Mouse (Mus musculus) limb, embryonic 14.5 days (tissue): ENCODE measurements around the gene Por. TPM values are rescaled to one million over a fixed set of nuclear protein-coding genes. Genes with fewer than 3 reads are reported as not detected.

Experiments used
- ATAC-seq: fragments of 200-750 bp; cut with Nextera tagmentation; 2 replicates; pipeline ENCODE4 v1.8.0; 2017; ENCODE audit warnings: low read depth, moderate number of reproducible peaks, moderate TSS enrichment; ENCODE audit not compliant: low FRiP score
- DNase-seq: peaks from one replicate; pipeline ENCODE4 v3.0.0-alpha.2; 2015; ENCODE audit warnings: low spot score
- H3K27ac ChIP-seq: fragments of 300-500 bp; sonication (generic); replicated peaks from 2 replicates; pipeline ENCODE4 v1.5.1; 2014; ENCODE audit warnings: low read depth, mild to moderate bottlenecking, low read length, moderate library complexity, mixed read lengths
- H3K27me3 ChIP-seq: fragments of 300-500 bp; sonication (generic); 2 replicates; pipeline ENCODE4 v1.6.1; 2014; ENCODE audit warnings: low read length, mixed read lengths; ENCODE audit not compliant: control insufficient read depth, insufficient read depth
- H3K36me3 ChIP-seq: fragments of 300-500 bp; sonication (generic); 2 replicates; pipeline ENCODE4 v1.6.1; 2014; ENCODE audit warnings: mild to moderate bottlenecking, low read length, moderate library complexity, mixed read lengths; ENCODE audit not compliant: control insufficient read depth, insufficient read depth
- H3K4me1 ChIP-seq: fragments of 300-500 bp; sonication (generic); 2 replicates; pipeline ENCODE4 v1.6.1; 2014; ENCODE audit warnings: antibody characterized with exemption, low read length, mixed read lengths; ENCODE audit not compliant: control insufficient read depth, insufficient read depth
- H3K4me2 ChIP-seq: fragments of 300-500 bp; sonication (generic); replicated peaks from 2 replicates; pipeline ENCODE4 v1.6.1; 2014; ENCODE audit warnings: low read depth, mild to moderate bottlenecking, low read length, moderate library complexity; ENCODE audit not compliant: severe bottlenecking
- H3K4me3 ChIP-seq: fragments of 300-500 bp; sonication (generic); replicated peaks from 2 replicates; pipeline ENCODE4 v1.5.1; 2014; ENCODE audit warnings: low read length
- H3K9ac ChIP-seq: fragments of 300-500 bp; sonication (generic); 2 replicates; pipeline ENCODE4 v1.6.1; 2014; ENCODE audit warnings: mild to moderate bottlenecking, low read depth, low read length, moderate library complexity; ENCODE audit not compliant: severe bottlenecking
- H3K9me3 ChIP-seq: fragments of 300-500 bp; sonication (generic); 2 replicates; pipeline ENCODE4 v1.6.1; 2016; ENCODE audit warnings: low read length; ENCODE audit not compliant: control insufficient read depth
- POLR2A ChIP-seq: fragments of 200-500 bp; IDR thresholded peaks from 2 replicates; pipeline ENCODE4 v1.8.0; 2012; ENCODE audit warnings: inconsistent platforms, mild to moderate bottlenecking, moderate library complexity, borderline replicate concordance; ENCODE audit not compliant: insufficient read depth, insufficient read length; ENCODE audit errors: extremely low read depth
- WGBS: fragments of 180-500 bp; shearing (Covaris S2); extraction: QIAGEN DNeasy Blood & Tissue Kit; methylation state at CpG from one replicate; pipeline ENCODE4 v1.1.7; 2014; 5-methylcytosine and 5-hydroxymethylcytosine counted together
- polyA plus RNA-seq, 2 experiments: library from polyadenylated mRNA; depleted of rRNA in 1 of 2; stranded (reverse) in 1 of 2; unstranded in 1 of 2; fragments of >200 nt; fragmentation: Nextera tagmentation in 1 of 2; extraction: Ambion mirVana in 1 of 2; gene quantifications; 2 replicates each; pipeline versions ENCODE4 v1.2.1 to v1.2.3; 2012 to 2014

Gene Por
- polyA plus RNA-seq, 2 experiments: 64.7 to 99.2 TPM

DNA sequence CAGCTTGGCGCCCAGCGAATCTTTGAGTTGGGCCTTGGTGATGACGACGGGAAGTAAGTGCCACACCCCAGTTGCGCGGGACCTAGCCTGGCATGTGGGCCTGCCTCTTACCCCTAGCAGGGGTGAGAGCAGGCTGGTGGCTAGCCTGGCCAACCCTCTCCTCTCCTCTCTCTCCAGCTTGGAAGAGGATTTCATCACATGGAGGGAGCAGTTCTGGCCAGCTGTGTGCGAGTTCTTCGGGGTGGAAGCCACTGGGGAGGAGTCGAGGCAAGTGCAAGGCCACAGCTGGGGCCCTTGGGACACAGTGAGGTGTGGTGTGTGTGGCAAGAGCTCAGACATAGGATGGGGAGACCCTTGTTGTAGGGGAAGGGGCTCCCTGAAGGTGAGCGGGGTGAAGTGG is 61.1 kb downstream of the Por start:
- Histone ChIP-seq H3K27me3 (no peaks in the 10 kb centered on the region), H3K4me3 (no peak overlapping the region), H3K4me2 (no peak overlapping the region), H3K27ac (no peak overlapping the region), H3K36me3 (peaks cover 74% of the 10 kb centered on the region), H3K4me1 (peaks cover 11% of the 10 kb centered on the region), H3K9me3 (no peaks in the 10 kb centered on the region), H3K9ac (no peak overlapping the region)
- WGBS: 95% methylated on average over 10 of the region's 10 CpGs
- DNase-seq (no peak), ATAC-seq (no peak)
- TF ChIP-seq POLR2A: no peak

DNA sequence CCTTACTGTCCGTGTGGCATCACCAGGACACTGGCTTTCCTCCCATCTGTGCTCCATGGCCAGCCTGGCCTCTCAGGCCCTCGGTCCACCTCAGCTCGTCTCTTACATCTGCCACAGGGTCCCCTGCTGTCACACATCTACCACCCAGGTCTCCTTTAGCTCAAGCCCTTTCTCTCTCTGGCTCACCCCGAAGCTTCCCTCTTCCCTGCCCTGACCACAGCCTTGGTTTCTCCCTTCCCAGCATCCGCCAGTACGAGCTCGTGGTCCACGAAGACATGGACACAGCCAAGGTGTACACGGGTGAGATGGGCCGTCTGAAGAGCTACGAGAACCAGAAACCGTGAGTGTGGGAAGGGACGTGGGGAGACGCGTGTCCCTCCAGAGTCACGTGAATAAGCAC is 61.5 kb downstream of the Por start:
- H3K9ac ChIP-seq: no peak overlapping the region
- no peak for TF ChIP-seq POLR2A
- 95% methylated on average over 16 of the region's 16 CpGs for WGBS
- no peak for DNase-seq
- H3K36me3 ChIP-seq: peaks cover 78% of the 10 kb centered on the region
- peaks cover 7% of the 10 kb centered on the region for H3K4me1 ChIP-seq
- H3K9me3 ChIP-seq: no peaks in the 10 kb centered on the region
- no peaks in the 10 kb centered on the region for H3K27me3 ChIP-seq
- ATAC-seq: no peak
- no peak overlapping the region for H3K27ac ChIP-seq
- no peak overlapping the region for H3K4me3 ChIP-seq
- H3K4me2 ChIP-seq: no peak overlapping the region

DNA sequence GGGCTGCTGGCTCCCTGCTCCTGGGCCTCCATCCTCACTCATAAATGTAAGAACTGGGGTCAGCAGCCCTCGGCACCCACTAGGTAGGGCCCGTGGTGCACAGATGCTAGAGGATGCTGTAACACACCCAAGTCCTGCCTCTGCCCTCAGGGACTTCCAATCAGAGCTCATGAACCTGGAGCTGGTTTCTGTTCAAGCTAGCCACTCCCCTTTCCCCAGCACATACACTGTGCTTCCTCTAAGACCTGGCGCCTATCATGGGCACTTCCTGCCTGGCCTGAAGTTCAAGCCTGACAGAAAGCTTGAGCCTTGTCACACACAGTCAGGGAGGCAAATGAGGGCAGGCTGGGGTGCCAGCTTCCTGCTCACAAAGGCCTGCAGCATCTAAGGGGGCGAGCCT is 63.2 kb downstream of the Por start:
- Histone ChIP-seq H3K36me3 (peaks cover 90% of the 10 kb centered on the region), H3K4me1 (no peaks in the 10 kb centered on the region), H3K4me3 (no peak overlapping the region), H3K9me3 (no peaks in the 10 kb centered on the region), H3K4me2 (no peak overlapping the region), H3K27me3 (no peaks in the 10 kb centered on the region), H3K9ac (no peak overlapping the region), H3K27ac (no peak overlapping the region)
- WGBS: 86% methylated on average over 4 of the region's 4 CpGs
- DNase-seq (no peak), ATAC-seq (no peak)
- no peak for TF ChIP-seq POLR2A

DNA sequence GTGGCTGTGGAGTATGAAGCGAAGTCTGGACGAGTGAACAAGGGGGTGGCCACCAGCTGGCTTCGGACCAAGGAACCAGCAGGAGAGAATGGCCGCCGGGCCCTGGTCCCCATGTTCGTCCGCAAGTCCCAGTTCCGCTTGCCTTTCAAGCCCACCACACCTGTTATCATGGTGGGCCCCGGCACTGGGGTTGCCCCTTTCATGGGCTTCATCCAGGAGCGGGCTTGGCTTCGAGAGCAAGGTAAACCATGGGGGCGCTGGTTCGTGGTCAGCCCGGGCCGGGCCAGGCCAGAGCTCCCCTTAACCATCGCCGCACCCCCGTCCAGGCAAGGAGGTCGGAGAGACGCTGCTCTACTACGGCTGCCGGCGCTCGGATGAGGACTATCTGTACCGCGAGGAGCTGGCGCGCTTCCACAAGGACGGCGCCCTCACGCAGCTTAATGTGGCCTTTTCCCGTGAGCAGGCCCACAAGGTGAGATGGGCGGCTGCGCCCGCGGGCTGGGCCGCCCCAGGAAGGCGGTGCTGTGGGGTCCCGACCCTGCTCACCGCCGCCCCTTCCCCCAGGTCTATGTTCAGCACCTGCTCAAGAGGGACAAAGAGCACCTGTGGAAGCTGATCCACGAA is 64.3 kb downstream of the Por start:
- no peaks in the 10 kb centered on the region for H3K9me3 ChIP-seq
- H3K4me2 ChIP-seq: no peak overlapping the region
- no peaks in the 10 kb centered on the region for H3K27me3 ChIP-seq
- DNase-seq (no peak), ATAC-seq (no peak)
- no peak overlapping the region for H3K4me3 ChIP-seq
- H3K36me3 ChIP-seq: peaks cover 86% of the 10 kb centered on the region
- WGBS: 88% methylated on average over 36 of the region's 42 CpGs
- no peak overlapping the region for H3K27ac ChIP-seq
- no peak for TF ChIP-seq POLR2A
- H3K9ac ChIP-seq: no peak overlapping the region
- no peaks in the 10 kb centered on the region for H3K4me1 ChIP-seq

DNA sequence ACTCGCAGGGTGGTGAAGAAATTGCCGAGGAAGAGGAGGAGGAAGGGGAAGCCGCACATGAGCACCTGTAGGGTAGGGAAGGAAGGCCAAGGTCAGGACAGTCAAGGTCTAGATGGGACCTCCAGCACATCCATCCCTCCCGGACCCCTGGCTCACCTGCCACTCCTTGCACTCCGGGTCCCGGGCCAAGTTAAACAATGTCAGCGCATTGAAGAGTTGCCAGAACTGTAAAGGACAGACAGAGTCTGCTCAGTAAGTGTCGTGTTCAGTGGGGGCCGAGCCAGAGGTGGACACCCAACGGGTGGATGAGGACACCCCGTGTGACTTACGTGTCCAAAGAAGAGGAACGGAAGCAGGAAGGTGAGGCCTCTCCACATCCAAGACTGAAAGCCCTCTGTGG is 65.9 kb downstream of the Por start:
- WGBS: 88% methylated on average over 13 of the region's 13 CpGs
- H3K4me2 ChIP-seq: no peak overlapping the region
- H3K4me3 ChIP-seq: no peak overlapping the region
- no peak for TF ChIP-seq POLR2A
- peaks cover 71% of the 10 kb centered on the region for H3K36me3 ChIP-seq
- H3K9me3 ChIP-seq: no peaks in the 10 kb centered on the region
- ATAC-seq (no peak), DNase-seq (no peak)
- no peaks in the 10 kb centered on the region for H3K4me1 ChIP-seq
- H3K27me3 ChIP-seq: no peaks in the 10 kb centered on the region
- H3K27ac ChIP-seq: no peak overlapping the region
- H3K9ac ChIP-seq: no peak overlapping the region

DNA sequence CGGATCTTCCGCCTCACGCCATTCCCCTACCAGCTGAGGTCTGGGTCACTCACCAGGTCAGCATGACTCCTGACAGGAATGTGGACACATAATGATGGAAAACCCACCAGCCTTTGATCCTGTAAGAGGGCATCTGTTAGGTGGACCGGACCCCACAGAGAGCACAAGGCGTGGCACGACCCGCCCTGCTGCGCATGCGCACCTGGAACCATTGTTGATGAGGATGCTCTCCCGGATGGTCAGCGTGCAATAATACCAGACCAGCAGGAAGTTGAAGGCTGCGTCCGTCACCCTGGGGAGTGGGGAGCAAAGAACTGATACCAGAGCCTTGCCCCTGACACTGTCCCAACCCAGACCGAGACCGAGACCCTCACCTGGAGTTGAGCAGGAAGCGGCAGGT is 66.7 kb downstream of the Por start:
- H3K4me2 ChIP-seq: no peak overlapping the region
- no peak overlapping the region for H3K27ac ChIP-seq
- DNase-seq (no peak), ATAC-seq (no peak)
- H3K9ac ChIP-seq: no peak overlapping the region
- 90% methylated on average over 16 of the region's 16 CpGs for WGBS
- H3K36me3 ChIP-seq: peaks cover 63% of the 10 kb centered on the region
- TF ChIP-seq POLR2A: no peak
- H3K4me3 ChIP-seq: no peak overlapping the region
- no peaks in the 10 kb centered on the region for H3K4me1 ChIP-seq
- H3K27me3 ChIP-seq: no peaks in the 10 kb centered on the region
- no peaks in the 10 kb centered on the region for H3K9me3 ChIP-seq
